Mouse (Mus musculus) limb, embryonic 10.5 days (tissue): ENCODE results near the gene Vash2. TPM values are rescaled to one million over a fixed set of nuclear protein-coding genes. Genes with fewer than 3 reads are reported as not detected.
"Not testable (repeated sequence)": the region's sequence is repeated elsewhere in the genome, so short reads cannot be mapped to it uniquely, and the experiment has no call there.

ENCODE experiments used
- DNase-seq: peaks from one replicate; pipeline ENCODE4 v3.0.0-alpha.2; 2017; ENCODE audit warnings: low spot score
- H3K27ac ChIP-seq: fragments of 300-500 bp; sonication (generic); 2 replicates; pipeline ENCODE4 v1.5.1; 2016; ENCODE audit warnings: mild to moderate bottlenecking
- H3K27me3 ChIP-seq: fragments of 300-500 bp; sonication (generic); 2 replicates; pipeline ENCODE4 v1.6.1; 2016; ENCODE audit warnings: low read depth, mild to moderate bottlenecking; ENCODE audit not compliant: poor library complexity, severe bottlenecking
- H3K36me3 ChIP-seq: fragments of 300-500 bp; sonication (generic); 2 replicates; pipeline ENCODE4 v1.6.1; 2016; ENCODE audit warnings: mild to moderate bottlenecking, moderate library complexity
- H3K4me1 ChIP-seq: fragments of 300-500 bp; sonication (generic); 2 replicates; pipeline ENCODE4 v1.6.1; 2016
- H3K4me3 ChIP-seq: fragments of 300-500 bp; sonication (generic); 2 replicates; pipeline ENCODE4 v1.5.1; 2016; ENCODE audit warnings: mild to moderate bottlenecking, moderate library complexity
- H3K9me3 ChIP-seq: fragments of 300-500 bp; sonication (generic); replicated peaks from 2 replicates; pipeline ENCODE4 v1.6.1; 2016; ENCODE audit warnings: mild to moderate bottlenecking
- WGBS: fragments of 180-500 bp; shearing (Covaris S2); methylation state at CpG from one replicate; pipeline ENCODE4 v1.1.7; 2016; 5-methylcytosine and 5-hydroxymethylcytosine counted together
- polyA plus RNA-seq: library from polyadenylated mRNA; unstranded; fragments of >200 nt; fragmentation: Nextera tagmentation; extraction: Ambion mirVana; gene quantifications from 2 replicates; pipeline ENCODE4 v1.2.1, GENCODE M21; 2016

Gene Vash2
- polyA plus RNA-seq, 1 experiment from 2014 or later, result 64.0 TPM

GRCm38 (mm10) chr1:190929010-190929695 is 49.9 kb downstream of the Vash2 start:
- Histone ChIP-seq H3K9me3 (no peaks in the 10 kb centered on the region), H3K4me1 (peaks cover 17% of the 10 kb centered on the region), H3K27ac (peak overlapping the region; percentile 98), H3K4me3 (peak overlapping the region; percentile 78), H3K36me3 (peaks cover 14% of the 10 kb centered on the region), H3K27me3 (no peaks in the 10 kb centered on the region)
- no peak for DNase-seq
- WGBS, result 11% methylated on average over 27 of the region's 27 CpGs

DNA sequence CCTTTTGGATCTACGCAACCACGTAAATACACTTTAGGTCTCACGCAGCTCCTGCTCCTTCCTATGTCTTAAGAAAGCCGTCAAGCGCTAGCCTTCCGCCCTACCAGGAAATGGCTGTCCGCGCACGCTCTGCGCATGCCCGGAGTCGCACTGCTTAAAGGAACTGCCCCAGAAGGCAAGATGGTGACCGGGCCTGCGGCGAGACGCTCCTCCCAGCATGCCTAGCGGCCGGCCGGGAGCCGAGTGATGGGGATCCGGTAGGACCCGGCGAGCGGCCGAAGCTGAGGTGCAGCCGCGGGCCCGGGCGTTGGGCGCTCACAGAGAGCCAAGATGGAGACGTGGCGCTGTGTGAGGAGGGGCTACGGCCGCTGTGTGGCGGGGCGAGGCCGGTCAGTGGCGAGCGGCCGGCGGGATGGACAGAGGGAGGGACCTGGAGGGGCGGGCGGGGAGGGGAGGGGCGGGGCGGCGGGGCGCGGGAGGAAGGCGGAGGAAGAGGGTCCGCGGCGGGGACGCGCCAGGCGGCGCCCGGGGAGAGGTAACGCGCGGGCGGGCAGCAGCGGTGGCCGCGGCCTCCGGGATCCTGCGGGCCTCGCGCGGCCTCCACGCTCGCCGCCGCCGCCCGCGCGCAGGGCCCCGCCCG is 50.6 kb downstream of the Vash2 start:
- H3K27ac ChIP-seq, result peak overlapping the region; percentile 98
- DNase-seq, result peak; percentile 99
- H3K27me3 ChIP-seq, result no peaks in the 10 kb centered on the region
- peaks cover 17% of the 10 kb centered on the region for H3K4me1 ChIP-seq
- WGBS, result under 1% methylated on average over 68 of the region's 79 CpGs
- peaks cover 8% of the 10 kb centered on the region for H3K36me3 ChIP-seq
- peak overlapping the region; percentile 78 for H3K4me3 ChIP-seq
- H3K9me3 ChIP-seq, result no peaks in the 10 kb centered on the region

GRCm38 (mm10) chr1:190927751-190928369 is 51.2 kb downstream of the Vash2 start:
- peak overlapping the region; percentile 78 for H3K4me3 ChIP-seq
- DNase-seq, result no peak
- peaks cover 17% of the 10 kb centered on the region for H3K4me1 ChIP-seq
- no peaks in the 10 kb centered on the region for H3K27me3 ChIP-seq
- WGBS, result 29% methylated on average over 16 of the region's 16 CpGs
- peaks cover 3% of the 10 kb centered on the region for H3K36me3 ChIP-seq
- H3K9me3 ChIP-seq, result no peaks in the 10 kb centered on the region
- peak overlapping the region; percentile 98 for H3K27ac ChIP-seq

DNA sequence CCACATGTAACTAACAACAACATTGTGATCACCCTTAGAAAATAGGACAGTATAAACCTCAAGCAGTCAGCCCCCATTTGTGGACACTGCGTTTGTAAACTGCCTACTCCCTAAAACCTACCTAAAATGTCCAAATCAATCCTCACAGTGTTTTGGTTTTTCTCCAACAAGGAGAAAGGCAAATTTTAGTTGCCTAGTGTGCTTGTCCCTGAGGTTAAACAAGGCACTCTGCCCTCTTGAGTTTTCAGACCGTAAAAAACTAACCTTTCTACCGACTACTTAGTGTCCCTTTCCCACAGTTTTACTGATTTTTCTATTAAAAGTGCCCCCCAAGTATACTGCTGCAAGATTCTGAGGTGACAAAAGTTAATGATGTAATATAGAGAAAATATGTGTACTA is 51.8 kb downstream of the Vash2 start:
- no peak overlapping the region for H3K27ac ChIP-seq
- no peak for DNase-seq
- H3K4me1 ChIP-seq, result peaks cover 17% of the 10 kb centered on the region
- H3K36me3 ChIP-seq, result no peaks in the 10 kb centered on the region
- H3K9me3 ChIP-seq, result no peaks in the 10 kb centered on the region
- H3K4me3 ChIP-seq, result peak overlapping the region; percentile 78
- no peaks in the 10 kb centered on the region for H3K27me3 ChIP-seq
- WGBS, result 93% methylated on average over 3 of the region's 3 CpGs

GRCm38 (mm10) chr1:190924812-190925211 is 54.3 kb downstream of the Vash2 start, which contains the start of gene Angel2:
Gene Angel2 (plus strand): TSS chr1:190925112.
- not testable (repeated sequence) for H3K4me3 ChIP-seq, H3K9me3 ChIP-seq, H3K27ac ChIP-seq, H3K27me3 ChIP-seq, DNase-seq, H3K36me3 ChIP-seq
- peaks cover 13% of the 10 kb centered on the region for H3K4me1 ChIP-seq
- WGBS, result 70% methylated on average over 3 of the region's 3 CpGs

- Histone ChIP-seq H3K9me3 (no peaks in the 10 kb centered on the region), H3K27me3 (no peaks in the 10 kb centered on the region), H3K36me3 (no peaks in the 10 kb centered on the region), H3K27ac (no peak overlapping the region), H3K4me3 (no peak overlapping the region), H3K4me1 (no peaks in the 10 kb centered on the region)
- DNase-seq, result no peak
- 77% methylated on average over 8 of the region's 8 CpGs for WGBS
Measured at GRCm38 (mm10) chr1:190919725-190920469, 59.2 kb downstream of the Vash2 start.

DNA sequence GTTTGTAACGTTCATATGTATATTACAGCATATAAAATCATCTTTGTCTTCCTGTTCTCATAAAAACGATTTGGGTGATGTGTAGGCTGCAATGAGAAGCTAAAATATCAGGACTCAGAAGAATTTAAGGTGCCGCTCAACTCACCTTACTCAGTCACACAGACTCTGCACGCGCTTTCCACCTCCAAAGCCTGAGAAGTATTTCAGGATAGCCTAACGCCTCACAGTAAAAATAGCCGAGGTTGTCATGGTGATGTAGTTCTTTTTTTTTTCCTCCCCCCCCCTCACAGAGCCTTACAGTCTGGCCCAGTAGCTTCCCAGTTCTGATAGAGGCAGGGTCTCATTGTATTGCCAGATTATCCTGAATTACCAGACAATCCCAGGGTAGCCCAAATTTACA is 60.2 kb downstream of the Vash2 start:
- Histone ChIP-seq H3K27ac (no peak overlapping the region), H3K36me3 (no peaks in the 10 kb centered on the region), H3K9me3 (no peaks in the 10 kb centered on the region), H3K4me1 (no peaks in the 10 kb centered on the region), H3K4me3 (no peak overlapping the region), H3K27me3 (no peaks in the 10 kb centered on the region)
- 77% methylated on average over 7 of the region's 7 CpGs for WGBS
- DNase-seq, result no peak

GRCm38 (mm10) chr1:190912623-190913022 is 66.5 kb downstream of the Vash2 start:
- Histone ChIP-seq H3K4me3 (no peak overlapping the region; the same call in 1 of the 2 replicates), H3K9me3 (no peaks in the 10 kb centered on the region), H3K36me3 (no peaks in the 10 kb centered on the region), H3K4me1 (peaks cover 16% of the 10 kb centered on the region), H3K27ac (no peak overlapping the region), H3K27me3 (no peaks in the 10 kb centered on the region)
- 55% methylated on average over 1 of the region's 1 CpGs for WGBS
- no peak for DNase-seq

DNA sequence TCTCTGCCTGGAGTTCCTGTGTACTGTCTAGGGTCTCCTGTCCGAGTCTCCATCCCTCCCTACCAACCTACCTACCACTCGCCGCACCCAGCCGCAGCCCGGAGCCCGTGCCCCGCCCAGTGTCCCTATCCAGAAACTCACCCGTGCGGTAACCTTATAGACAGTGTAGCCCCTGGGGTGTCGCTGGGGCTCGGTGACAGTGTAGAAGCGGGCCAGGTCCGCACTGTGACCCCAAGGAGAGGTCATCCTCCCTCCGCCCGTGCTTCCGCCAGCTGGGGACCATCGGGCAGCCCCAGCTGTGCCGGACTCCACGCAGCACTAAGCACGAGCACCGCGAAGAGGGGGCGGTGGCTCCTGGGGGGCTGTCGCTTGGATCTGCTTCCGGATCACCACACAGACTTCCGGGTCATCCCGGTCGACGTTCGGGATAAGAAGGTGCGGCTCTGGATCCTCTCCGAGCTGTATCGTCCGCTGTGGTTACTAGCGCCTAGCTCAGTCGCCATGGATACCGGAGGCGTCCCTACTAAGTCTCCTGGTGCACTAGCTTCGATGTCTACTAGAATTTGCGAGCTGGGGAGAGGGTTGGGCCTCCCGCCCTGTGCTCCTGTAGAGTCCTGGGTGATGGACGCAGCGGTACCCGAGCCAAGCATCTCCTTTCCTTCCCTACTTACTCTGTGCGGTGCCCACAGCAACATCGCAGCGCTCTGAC is 67.5 kb downstream of the Vash2 start, which contains the start of gene Rps6kc1:
Gene Rps6kc1, minus strand, starts transcription at position 356 of the 709 bp plus-strand sequence.
- under 1% methylated on average over 47 of the region's 47 CpGs for WGBS
- H3K27me3 ChIP-seq, result no peaks in the 10 kb centered on the region
- H3K36me3 ChIP-seq, result no peaks in the 10 kb centered on the region
- no peaks in the 10 kb centered on the region for H3K9me3 ChIP-seq
- H3K4me1 ChIP-seq, result peaks cover 16% of the 10 kb centered on the region
- peak within 1 kb of the TSS; percentile 86 for H3K27ac ChIP-seq
- DNase-seq, result peak; percentile 83
- H3K4me3 ChIP-seq, result peak within 1 kb of the TSS; percentile 81

DNA sequence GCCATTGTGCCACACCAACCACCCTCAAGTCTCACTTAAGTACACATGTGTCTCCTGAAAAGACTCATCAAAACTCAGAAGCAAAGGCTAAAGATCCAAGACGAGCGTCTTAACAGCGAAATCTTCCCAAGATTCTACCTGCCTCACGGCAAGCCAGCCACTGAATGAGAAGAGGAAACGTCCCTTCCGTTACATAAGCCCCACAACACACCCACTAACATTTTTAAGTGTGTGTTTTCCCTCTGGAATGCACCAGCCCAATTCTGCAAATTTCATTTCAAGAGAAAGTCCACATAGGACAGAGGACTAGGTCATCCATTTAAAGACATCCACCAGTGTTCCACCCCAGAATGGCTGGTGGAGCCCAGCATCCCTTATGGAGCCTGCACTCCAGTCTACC is 68.3 kb downstream of the Vash2 start:
- peak overlapping the region; percentile 86 for H3K27ac ChIP-seq
- H3K36me3 ChIP-seq, result no peaks in the 10 kb centered on the region
- H3K4me3 ChIP-seq, result peak overlapping the region; percentile 81
- H3K9me3 ChIP-seq, result no peaks in the 10 kb centered on the region
- H3K27me3 ChIP-seq, result no peaks in the 10 kb centered on the region
- no peak for DNase-seq
- 83% methylated on average over 6 of the region's 6 CpGs for WGBS
- H3K4me1 ChIP-seq, result peaks cover 16% of the 10 kb centered on the region

DNA sequence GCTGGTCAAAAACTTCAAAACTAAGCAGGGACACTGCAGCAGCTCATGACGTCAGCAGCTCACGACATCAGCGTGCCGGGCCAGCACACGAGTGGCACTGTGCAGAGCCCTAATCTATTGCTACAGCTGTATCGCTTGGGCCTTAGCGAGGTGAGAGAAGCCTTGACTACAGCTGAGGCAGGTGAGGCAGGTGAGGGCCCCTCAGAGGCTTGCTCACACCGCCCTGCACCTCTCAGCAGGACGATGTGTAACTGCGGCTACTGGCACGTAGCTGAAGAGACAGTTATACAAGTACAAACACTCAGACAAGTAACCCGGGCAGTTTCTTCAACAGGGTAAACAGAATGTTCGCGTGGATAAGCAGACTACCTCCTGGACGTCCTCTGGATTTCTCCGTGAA is 74.4 kb downstream of the Vash2 start:
- Histone ChIP-seq H3K36me3 (peaks cover 21% of the 10 kb centered on the region), H3K4me3 (no peak overlapping the region), H3K27me3 (no peaks in the 10 kb centered on the region), H3K27ac (no peak overlapping the region), H3K9me3 (no peaks in the 10 kb centered on the region), H3K4me1 (no peaks in the 10 kb centered on the region)
- no peak for DNase-seq
- WGBS, result 93% methylated on average over 16 of the region's 16 CpGs

- 95% methylated on average over 3 of the region's 3 CpGs for WGBS
- H3K9me3 ChIP-seq, result no peaks in the 10 kb centered on the region
- no peak overlapping the region for H3K27ac ChIP-seq
- H3K4me3 ChIP-seq, result no peak overlapping the region
- H3K27me3 ChIP-seq, result no peaks in the 10 kb centered on the region
- H3K36me3 ChIP-seq, result peaks cover 23% of the 10 kb centered on the region
- no peak for DNase-seq
- no peaks in the 10 kb centered on the region for H3K4me1 ChIP-seq
Measured at GRCm38 (mm10) chr1:190904136-190904535, 75.0 kb downstream of the Vash2 start.
